Mouse (Mus musculus) fibroblast of lung, adult 2 months (primary cell): Measurements from ENCODE around the gene Tma7.

Source experiments
- DNase-seq: peaks from one replicate; pipeline ENCODE4 v3.0.0-alpha.2; 2011; ENCODE audit warnings: low read depth

Gene Tma7

GRCm38 (mm10) chr9:109102541-109102940, 20.2 kb upstream of the Tma7 start:
- no peak for DNase-seq

GRCm38 (mm10) chr9:109101933-109102445, 19.6 kb upstream of the Tma7 start:
- no peak for DNase-seq

DNA sequence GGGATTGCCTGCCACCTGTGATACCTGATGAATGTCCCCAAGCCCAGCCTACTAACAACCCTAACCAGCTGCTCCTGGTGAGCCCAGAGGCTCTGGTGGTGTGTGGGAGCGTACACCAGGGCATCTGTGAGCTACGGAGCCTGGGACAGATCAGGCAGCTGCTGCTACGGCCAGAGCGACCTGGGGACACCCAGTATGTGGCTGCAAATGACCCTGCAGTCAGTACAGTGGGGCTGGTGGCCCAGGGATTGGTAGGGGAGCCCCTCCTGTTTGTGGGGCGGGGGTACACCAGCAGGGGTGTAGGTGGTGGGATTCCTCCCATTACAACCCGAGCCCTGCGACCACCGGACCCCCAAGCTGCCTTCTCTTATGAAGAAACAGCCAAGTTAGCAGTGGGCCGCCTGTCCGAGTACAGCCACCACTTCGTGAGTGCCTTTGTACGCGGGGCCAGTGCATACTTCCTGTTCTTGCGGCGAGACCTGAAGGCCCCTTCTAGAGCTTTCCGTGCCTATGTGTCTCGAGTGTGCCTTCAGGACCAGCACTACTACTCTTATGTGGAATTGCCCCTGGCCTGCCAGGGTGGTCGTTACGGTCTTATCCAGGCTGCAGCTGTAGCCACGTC, 18.0 kb upstream of the Tma7 start:
- no peak for DNase-seq

DNA sequence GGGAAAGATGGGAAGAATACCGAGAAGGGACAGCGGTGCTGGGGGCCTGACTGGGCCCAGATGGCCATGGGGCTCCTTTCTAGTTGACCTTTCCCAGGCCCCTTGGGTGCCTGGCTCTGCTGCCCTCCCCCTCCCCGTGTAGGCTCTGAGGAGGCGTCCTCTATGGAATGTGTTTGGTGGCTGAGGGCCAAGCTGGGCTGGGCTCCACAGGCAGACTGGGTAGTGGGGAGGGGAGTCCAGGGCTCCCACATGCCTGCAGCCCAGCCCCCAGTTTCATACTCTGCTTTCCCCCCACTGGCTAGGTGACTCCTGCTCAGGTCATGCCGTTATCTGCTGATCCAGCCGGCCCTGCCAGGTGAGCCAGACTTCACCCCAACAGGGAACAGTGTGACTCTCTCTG, 16.6 kb upstream of the Tma7 start:
- DNase-seq: no peak

DNA sequence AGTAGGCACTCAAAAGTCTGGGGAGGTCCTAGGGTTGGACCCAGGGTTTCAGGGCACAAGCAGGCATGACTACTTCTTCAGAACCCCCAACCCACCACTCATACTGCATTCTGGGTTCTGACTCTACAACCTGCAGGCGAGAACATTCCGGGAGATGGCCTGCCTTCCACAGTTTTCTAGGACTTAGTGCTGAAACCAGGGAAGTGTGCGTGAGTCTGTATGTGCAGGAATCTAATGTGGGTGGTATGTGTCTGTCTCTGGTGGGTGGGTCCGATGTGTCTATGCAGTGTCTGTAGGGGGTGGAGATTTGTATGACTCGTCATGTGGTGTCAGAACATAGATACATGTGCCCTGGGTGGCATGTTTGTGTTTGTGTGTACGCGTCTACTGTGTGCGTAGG, 16.0 kb upstream of the Tma7 start:
- no peak for DNase-seq

GRCm38 (mm10) chr9:109097831-109098230, 15.4 kb upstream of the Tma7 start:
- peak; percentile 68 for DNase-seq

DNA sequence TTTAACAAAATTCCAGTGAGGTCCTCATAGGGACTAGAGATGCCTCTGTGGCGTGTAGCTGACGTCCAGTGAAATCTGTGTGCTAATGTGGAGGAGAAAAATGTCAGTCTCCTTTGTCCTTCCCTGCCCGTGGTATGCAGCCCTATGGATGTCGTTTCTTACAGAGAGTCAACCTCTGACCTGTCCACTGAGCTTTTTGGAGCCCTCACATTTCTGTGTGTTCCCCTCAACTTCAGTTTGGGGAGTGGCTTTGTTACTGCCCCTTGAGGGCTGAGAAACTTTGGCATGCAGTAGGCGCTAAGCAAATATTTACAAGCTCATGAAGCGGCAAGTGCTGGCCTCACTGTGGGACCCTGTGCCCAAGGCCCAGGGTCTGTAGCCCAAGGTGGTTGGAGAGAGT, 14.9 kb upstream of the Tma7 start:
- DNase-seq: no peak

- DNase-seq: no peak
These were observed 14.5 kb upstream of the Tma7 start for GRCm38 (mm10) chr9:109096856-109097255.

DNA sequence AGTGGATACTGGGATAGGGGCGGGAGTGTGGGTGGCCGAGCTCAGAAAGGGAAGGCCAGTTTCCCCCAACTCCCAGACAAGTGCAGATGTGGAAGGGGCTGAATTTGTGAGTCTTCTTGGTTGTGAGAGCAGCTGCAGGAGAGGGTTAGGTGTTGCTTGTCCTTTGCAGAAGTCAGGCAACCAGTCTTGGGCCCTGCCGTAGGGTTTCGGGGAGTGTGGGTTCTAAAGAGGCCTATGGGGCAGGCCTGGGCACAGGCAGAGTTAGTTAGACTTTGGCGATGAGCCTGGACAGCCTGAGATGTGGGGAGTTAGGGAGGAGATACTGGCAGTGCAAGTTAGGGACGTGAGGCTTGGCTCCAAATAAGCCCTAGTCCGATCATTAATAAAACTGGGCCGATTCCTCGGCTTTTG, 13.9 kb upstream of the Tma7 start:
- DNase-seq: no peak

DNA sequence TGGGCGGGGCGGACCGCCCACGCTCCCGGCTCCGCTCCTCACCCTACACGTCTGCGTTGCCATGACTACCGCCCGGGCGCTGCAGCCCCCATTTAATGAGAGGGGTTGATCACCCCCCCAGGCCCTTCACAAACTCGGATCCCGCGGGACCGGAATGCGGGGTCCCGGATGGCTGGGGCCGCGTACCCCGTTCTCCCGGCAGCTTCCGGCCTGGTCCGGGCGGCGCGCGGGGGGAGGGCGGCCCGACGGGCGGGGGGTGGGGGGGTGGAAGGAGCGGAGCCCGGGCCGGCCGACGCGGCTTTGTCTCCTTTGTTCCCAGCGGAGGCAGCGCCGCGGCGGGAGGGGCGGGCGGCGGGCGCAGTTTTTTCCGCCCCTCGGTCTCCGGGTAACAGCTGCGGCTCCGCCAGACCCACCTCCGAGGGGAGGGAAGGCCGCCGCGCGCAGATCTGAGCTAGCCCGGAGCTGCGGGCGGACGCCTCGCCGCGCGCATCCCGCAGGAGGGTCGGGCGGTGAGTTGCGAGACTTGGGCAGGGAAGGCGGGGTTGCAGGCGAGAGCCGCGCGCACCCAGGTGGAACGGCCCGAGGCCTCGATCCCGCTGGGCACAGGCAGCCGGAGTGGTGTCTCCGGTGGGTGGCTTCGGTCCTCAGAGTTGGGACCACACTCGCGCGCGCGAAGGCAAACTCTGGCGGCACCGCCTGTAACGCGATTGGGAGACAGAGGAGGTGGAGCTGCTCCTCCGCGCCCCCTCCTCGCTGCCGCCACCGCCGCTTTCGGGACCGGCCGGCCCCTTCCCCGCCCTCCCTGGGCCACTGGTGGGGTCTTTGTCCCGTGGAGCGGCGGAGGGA, 13.0 kb upstream of the Tma7 start, which contains the start of gene Plxnb1:
Gene Plxnb1 (plus strand): TSS at position 253 of the 846 bp plus-strand sequence.
- no peak for DNase-seq

DNA sequence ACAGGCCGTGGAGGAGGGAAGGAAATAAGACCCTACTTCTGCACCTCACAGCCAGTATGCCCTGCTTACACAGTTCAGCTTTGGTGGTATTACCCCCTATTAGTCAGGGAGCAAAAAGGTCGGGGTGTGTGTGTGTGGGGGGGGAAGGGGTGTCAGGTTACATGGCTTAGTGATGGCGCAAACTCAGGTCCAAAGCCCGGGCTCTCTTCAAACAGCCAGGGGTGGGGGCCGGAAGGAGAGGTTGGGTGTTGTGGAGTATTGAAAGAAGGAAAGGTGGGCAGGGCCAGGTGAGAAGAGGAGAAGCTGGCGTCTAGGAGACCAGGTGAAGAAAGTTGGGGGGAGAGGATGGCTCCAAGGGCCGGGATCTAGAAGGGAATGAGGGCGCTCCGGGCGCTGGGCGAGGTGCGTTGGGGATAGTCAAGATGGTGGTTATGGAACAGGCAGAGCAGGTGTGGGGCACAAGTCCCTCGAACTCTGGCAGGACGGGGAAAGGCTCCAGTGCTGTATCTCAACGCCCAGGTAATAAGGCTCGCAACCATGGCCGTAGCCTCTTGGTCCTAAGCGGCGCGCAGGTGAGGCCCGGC, 12.3 kb upstream of the Tma7 start:
- no peak for DNase-seq

DNA sequence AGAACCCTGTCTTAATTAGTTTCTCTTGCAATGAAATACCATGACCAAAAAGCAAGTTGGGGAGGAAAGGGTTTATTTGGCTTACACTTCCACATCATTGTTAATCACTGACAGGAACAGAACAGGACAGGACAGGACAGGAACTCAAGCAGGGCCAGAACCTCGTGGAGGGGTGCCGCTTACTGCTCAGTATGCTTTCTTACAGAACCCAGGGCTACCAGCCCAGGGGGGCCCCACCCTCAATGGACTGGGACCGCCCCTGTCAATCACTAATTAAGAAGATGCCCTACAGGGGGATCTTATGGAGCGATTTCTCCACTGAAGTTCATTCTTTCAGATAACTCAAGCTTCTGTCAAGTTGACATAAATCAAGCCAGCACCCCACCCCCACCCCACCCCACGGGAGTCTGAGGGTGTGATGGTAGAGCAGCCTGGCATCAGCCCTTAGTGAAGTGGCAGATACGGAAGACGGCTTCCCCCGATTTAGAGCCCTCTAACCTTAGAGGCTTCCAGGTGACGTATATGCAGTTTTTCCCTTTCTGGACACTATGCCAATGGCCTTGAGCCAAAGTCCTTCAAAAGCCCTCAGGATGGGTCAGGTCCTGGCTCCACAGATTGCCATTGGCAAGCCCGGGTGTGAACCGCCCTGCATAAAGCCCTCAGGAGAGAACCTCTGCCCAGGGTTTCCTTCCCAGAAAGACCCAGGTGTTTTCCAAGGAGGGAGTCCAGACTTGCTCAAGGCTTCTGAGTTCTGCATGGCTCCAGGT, 11.6 kb upstream of the Tma7 start:
- no peak for DNase-seq

DNA sequence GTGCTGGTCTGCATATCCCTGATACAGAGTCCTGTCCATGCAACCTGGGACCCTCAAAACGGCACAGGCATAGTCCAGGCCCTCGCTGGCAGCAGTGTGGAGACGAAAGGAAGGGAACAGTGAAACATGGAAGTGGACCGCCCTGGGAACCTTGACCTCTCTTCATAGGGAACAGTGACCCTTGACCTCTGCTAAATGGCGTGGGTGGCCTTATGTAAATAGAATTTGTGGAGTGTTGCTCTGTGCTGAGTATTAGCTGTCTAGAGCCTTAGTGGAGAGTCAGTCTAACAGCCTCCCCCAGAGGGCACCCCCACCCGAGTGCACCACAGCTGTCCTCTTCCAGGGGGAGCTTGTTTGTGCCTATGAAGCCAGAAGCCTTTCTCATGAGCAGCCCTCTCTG, 10.4 kb upstream of the Tma7 start:
- no peak for DNase-seq

DNA sequence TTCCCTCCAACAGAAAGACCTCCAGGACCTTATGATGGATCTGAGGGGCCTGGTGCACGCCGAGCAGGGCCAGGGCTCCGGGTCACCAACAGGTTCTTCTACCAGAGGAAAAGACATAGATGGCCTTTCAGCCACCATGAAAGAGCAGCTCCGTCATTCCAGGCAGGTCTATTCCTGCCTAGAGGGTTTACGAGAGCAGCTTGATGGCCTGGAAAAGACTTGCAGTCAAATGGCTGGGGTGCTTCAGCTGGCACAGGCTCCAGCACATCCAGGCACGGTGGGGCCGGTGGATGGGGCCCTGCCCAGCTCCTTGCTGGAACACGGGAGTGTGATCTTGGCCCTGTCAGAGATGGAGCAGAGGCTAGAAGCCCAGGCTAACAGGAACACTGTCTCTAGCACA, 9.4 kb upstream of the Tma7 start:
- no peak for DNase-seq

DNA sequence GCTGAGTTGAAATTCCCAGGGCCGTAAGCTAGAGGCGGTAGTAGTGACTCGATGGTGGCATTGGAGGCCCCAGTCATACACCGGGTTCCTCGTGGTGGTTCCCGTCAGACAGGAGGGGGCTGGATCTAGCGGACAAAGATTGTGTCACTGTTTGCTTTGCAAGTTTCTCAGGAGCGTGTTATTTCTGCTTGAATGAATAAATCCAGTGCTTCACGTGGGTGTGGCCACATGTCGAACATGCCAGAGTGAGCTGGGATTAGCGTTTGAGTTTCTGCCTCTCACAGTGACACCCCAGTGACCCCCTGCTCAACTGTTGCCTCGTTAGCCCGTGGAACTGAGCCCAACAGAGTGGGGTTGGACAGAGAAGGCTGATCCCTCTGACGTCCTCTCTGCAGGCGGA, 8.1 kb upstream of the Tma7 start:
- no peak for DNase-seq

- no peak for DNase-seq
These were observed 5.6 kb upstream of the Tma7 start for GRCm38 (mm10) chr9:109087987-109088386.

DNA sequence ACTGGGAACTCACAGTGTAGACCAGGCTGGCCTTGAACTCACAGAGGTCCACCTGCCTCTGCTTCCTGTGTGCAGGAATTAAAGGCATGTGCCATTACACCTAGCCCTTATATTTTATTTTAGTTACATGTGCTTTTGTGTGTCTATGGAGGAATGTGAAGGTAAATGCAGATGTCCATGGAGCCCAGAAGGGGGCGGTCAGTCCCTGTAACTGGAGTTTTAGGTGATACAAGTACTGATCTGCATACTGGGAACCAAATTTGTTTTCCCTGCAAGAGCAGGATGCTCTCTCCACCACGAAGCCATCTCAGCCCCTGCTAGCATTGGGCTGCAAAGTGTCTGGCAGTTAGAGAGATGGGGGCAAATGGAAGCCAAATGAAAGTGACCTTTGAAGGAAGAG, 2.5 kb upstream of the Tma7 start:
- no peak for DNase-seq

- DNase-seq: no peak
These were observed 651 bp downstream of the Tma7 start for GRCm38 (mm10) chr9:109081749-109082123.

DNA sequence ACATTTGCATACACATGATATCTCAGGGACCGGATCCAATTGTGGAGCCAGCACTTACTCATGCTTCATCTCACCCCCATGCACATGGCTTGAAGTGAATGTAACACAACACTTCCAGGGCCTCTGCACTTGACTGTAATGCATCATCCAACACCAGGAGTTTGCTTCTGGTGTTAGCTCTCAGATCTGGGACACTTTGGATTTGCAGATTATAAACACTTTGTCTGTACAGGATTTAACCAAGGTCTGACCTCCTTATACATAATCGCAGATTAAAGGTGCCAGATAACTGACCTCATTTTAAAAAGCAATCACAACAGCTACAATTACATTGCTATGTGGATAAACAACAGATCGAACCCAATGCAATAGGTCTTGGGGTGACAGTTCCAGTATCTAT, 1.9 kb downstream of the Tma7 start:
- no peak for DNase-seq

DNA sequence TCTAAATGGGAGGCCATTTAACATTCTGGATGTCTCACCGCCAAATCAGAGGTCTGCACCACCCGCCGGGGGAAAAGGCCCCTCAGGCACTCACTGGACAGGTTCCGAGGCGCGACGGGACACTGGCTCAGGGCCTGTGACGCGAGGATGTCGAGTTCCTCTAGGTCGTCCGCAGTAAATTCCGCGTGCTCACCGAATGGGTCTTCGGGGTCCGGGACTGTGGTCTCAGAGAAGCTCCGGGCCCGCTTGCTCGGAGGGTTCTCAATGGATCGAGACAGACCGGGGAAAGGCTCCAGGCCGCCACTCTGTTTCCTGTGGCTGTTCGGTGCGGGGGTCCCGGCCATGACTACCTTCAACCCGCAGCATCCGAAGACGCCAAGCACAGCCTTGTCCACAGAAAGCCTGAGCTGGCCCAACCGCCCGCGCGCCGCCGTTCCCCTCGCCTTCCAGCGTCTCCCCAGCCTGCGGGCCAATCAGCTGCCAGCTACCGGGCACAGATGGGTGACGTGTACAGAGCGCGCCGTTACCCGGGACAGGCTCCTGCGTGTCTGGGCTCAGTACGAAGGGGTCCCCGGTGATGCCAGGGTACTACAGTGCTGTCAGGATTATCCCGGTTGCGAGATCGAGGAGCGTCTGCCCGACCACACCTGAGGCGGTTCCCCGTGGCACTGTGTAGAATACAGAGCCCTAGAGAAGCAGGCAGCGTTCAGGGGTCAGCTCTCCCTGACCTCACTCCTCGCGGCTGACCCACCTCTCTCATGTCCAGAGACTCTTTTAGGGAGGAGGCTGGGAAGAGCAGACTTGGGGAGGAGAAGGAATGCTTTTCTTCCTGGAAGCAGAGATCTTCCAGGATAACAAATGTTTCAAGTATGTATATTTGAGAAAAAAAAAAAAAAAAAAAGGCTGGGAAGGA, 8.5 kb downstream of the Tma7 start, which contains the start of gene Atrip:
Gene Atrip (minus strand): TSS at position 464 of the 913 bp plus-strand sequence.
- DNase-seq: no peak

DNA sequence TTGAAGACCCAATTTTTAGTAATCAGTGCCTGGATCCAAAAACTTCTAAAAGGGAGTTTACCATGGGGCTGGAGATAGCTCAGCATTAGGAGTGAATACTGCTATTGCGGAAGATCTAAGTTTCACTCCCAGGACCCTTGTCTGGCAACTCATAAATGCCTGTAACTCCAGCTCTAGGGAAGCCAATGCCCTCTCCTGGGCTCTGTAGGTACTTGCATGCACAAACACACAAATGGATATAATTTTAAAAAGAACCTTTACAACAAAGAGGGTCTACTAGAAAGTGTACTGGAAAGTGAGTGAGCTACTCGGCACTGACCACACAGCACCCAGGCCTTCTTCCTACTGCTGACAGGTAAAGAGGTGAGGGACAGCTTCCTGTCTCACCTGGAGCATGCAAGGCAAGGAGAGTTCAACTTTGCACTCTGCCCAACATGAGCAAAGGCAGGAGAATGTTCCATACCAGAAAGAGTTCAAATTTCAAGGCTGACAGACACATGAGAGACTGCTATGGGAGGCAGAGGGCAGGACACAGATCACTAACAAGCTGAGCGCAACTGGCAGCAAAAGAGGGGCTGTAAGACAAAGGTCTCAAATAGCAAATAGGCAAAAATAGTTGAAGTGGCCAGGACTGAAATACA, 14.2 kb downstream of the Tma7 start:
- no peak for DNase-seq
